Mouse (Mus musculus) cerebellum, adult 2 months (tissue): Measurements from ENCODE around the gene Ncoa5.

Experiments
- CTCF ChIP-seq: fragments of 200-500 bp; IDR thresholded peaks from 2 replicates; pipeline ENCODE4 v1.5.1; 2011; ENCODE audit warnings: low read depth, mild to moderate bottlenecking, control low read depth, low read length, moderate library complexity, borderline replicate concordance; ENCODE audit not compliant: insufficient read depth
- POLR2A ChIP-seq: fragments of 200-500 bp; IDR thresholded peaks from 2 replicates; pipeline ENCODE4 v1.6.1; 2011; ENCODE audit warnings: low read length, control low read depth, borderline replicate concordance; ENCODE audit not compliant: insufficient read depth

DNA sequence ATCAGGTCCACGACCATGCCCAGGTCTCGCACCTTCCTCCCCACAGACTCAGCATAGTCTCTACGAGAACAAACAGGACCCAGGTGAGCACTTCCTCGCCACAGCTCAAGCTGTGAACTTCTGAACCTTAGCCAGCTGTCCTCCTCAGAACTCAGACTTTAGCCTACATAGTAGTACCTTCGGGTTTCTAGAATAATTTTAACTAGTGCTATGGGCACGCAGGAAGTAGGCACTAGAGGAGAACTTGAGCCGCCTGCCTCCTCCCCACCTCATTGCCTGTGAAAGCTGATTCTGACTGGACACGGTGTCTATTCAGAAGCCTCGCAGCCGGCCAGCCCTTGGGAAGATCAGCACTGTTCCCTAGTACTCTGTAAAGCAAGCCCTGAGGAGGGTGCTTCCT, 30.4 kb downstream of the Ncoa5 start:
- no peak for TF ChIP-seq CTCF
- TF ChIP-seq POLR2A, result no peak
